Mouse (Mus musculus) heart, embryonic 12.5 days (tissue): ENCODE measurements around the gene Wdpcp. TPM values are rescaled to one million over a fixed set of nuclear protein-coding genes. Genes with fewer than 3 reads are reported as not detected.

Experiments
- ATAC-seq: fragments of 200-750 bp; cut with Nextera tagmentation; 2 replicates; pipeline ENCODE4 v1.8.0; 2017; ENCODE audit warnings: moderate TSS enrichment, moderate library complexity; ENCODE audit not compliant: insufficient number of reproducible peaks, low FRiP score
- H3K27ac ChIP-seq: fragments of 300-500 bp; sonication (generic); 2 replicates; pipeline ENCODE4 v1.5.1; 2016; ENCODE audit warnings: mild to moderate bottlenecking, moderate library complexity; ENCODE audit not compliant: poor library complexity, severe bottlenecking
- H3K27me3 ChIP-seq: fragments of 300-500 bp; sonication (generic); replicated peaks from 2 replicates; pipeline ENCODE4 v1.6.1; 2016; ENCODE audit warnings: mild to moderate bottlenecking, moderate library complexity
- H3K36me3 ChIP-seq: fragments of 300-500 bp; sonication (generic); 2 replicates; pipeline ENCODE4 v1.6.1; 2016; ENCODE audit warnings: mild to moderate bottlenecking, moderate library complexity
- H3K4me1 ChIP-seq: fragments of 300-500 bp; sonication (generic); replicated peaks from 2 replicates; pipeline ENCODE4 v1.6.1; 2016; ENCODE audit warnings: mild to moderate bottlenecking
- H3K4me2 ChIP-seq: fragments of 300-500 bp; sonication (generic); 2 replicates; pipeline ENCODE4 v1.6.1; 2016; ENCODE audit warnings: mild to moderate bottlenecking, moderate library complexity
- H3K4me3 ChIP-seq: fragments of 300-500 bp; sonication (generic); 2 replicates; pipeline ENCODE4 v1.5.1; 2016; ENCODE audit warnings: mild to moderate bottlenecking
- H3K9ac ChIP-seq: fragments of 300-500 bp; sonication (generic); 2 replicates; pipeline ENCODE4 v1.6.1; 2016; ENCODE audit warnings: mild to moderate bottlenecking, moderate library complexity
- H3K9me3 ChIP-seq: fragments of 300-500 bp; sonication (generic); replicated peaks from 2 replicates; pipeline ENCODE4 v1.6.1; 2016; ENCODE audit warnings: mild to moderate bottlenecking, moderate library complexity
- WGBS: fragments of 180-500 bp; shearing (Covaris S2); methylation state at CpG from one replicate; pipeline ENCODE4 v1.1.7; 2016; 5-methylcytosine and 5-hydroxymethylcytosine counted together
- polyA plus RNA-seq: library from polyadenylated mRNA; unstranded; fragments of >200 nt; fragmentation: Nextera tagmentation; extraction: Ambion mirVana; gene quantifications from 2 replicates; pipeline ENCODE4 v1.2.1, GENCODE M21; 2016

The Wdpcp gene
- polyA plus RNA-seq, 1 experiment from 2014 or later = 7.4 TPM

DNA sequence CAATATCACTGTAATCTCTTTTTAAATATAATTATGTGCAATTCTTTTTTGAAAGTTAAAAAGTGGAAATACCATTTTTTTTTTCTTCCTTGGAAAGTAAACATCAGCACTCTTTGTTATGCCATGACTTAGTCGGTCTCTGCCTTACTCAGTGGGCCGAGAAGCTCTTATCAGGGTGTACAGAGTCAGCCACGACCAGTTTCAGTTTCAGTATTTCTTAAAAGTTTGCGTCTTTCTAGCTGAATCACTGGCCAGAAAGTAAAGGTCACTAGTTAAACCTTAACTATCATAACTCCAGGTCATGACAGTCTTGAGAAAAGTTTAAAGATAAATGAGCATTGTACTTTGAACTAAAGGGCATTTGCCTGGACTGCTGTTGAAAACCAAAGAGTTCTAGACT lies 22.3 kb upstream of the Wdpcp start:
- H3K4me2 ChIP-seq = no peak overlapping the region
- 42% methylated on average over 4 of the region's 4 CpGs for WGBS

GRCm38 (mm10) chr11:21550222-21551173 lies 21.5 kb upstream of the Wdpcp start:
- no peak overlapping the region for H3K27ac ChIP-seq
- no peak overlapping the region for H3K4me2 ChIP-seq
- ATAC-seq = no peak
- no peaks in the 10 kb centered on the region for H3K27me3 ChIP-seq
- peaks cover 5% of the 10 kb centered on the region for H3K36me3 ChIP-seq
- H3K9me3 ChIP-seq = no peaks in the 10 kb centered on the region
- 84% methylated on average over 12 of the region's 12 CpGs for WGBS
- H3K4me1 ChIP-seq = no peaks in the 10 kb centered on the region
- no peak overlapping the region for H3K9ac ChIP-seq
- no peak overlapping the region for H3K4me3 ChIP-seq

More for the DNA sequence above, 22.3 kb upstream of the Wdpcp start:
- Histone ChIP-seq H3K27me3 (no peaks in the 10 kb centered on the region), H3K27ac (no peak overlapping the region), H3K9me3 (no peaks in the 10 kb centered on the region), H3K9ac (no peak overlapping the region), H3K36me3 (no peaks in the 10 kb centered on the region), H3K4me1 (no peaks in the 10 kb centered on the region), H3K4me3 (no peak overlapping the region)
- no peak for ATAC-seq

DNA sequence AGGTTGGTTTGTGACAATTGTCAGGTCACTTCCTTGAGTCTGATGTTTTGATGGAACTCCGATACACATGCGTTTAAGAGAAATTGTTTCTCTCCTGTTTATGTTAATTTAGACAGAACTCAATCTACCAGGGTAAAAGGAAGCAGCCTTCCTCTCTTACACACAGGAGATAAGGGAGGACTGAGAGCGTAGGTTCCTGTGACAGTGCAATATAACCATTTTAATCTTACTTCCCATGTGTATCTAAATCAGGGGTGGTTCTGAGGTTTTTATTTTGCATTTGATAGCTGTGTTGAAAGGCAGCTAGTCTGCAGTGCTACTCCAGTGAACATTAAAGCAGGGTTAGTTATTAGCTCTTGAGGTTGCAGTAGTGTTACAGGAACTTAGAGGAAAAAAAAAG lies 20.0 kb upstream of the Wdpcp start:
- Histone ChIP-seq H3K9ac (no peak overlapping the region), H3K4me3 (no peak overlapping the region), H3K36me3 (peaks cover 11% of the 10 kb centered on the region), H3K4me2 (no peak overlapping the region), H3K27me3 (no peaks in the 10 kb centered on the region), H3K9me3 (no peaks in the 10 kb centered on the region), H3K27ac (no peak overlapping the region), H3K4me1 (no peaks in the 10 kb centered on the region)
- WGBS = 43% methylated on average over 3 of the region's 3 CpGs
- ATAC-seq = no peak

DNA sequence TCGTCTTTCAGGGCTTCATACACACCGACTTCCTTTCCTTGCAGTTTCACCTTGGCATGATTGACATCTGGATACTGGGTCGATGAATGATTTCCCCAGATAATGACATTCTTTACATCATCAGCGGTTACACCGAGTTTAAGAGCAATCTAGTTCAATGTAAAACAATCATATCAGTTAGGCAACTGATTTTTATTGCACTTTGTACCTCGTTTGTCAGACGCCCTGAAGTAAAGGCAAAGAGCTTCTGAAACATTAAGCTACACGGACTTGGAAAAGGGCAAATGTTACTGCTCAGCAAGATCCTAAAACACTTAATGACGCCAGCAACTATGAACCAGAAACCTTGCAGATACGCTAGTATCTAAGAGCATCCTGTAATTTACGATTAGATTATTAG lies 12.3 kb upstream of the Wdpcp start:
- Histone ChIP-seq H3K27me3 (no peaks in the 10 kb centered on the region), H3K9ac (no peak overlapping the region), H3K4me3 (no peak overlapping the region), H3K9me3 (no peaks in the 10 kb centered on the region), H3K27ac (no peak overlapping the region), H3K4me1 (peaks cover 13% of the 10 kb centered on the region; the same call in 1 of the 2 replicates), H3K36me3 (peaks cover 63% of the 10 kb centered on the region), H3K4me2 (no peak overlapping the region)
- ATAC-seq = no peak
- WGBS = 79% methylated on average over 11 of the region's 11 CpGs

DNA sequence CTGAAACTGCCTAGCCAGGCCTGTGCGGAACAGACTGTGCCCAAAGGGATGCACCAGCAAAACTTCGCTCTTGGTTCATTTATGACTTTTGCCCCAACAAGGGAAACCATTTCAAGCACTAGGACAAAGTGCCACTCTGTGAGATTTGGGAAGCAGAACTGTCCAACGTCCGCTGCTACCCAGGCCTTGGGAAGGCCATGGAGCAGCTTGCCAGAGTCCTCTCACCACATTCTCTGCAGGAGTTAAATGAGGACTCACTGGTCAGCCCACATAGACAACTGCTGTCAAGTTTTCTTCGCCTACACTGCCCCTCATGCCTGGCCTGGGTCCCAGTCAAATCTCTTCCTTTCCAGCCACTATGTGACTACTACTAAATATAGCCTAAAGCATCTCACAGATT lies 10.7 kb upstream of the Wdpcp start:
- no peak for ATAC-seq

GRCm38 (mm10) chr11:21563617-21564325 lies 8.3 kb upstream of the Wdpcp start:
- Histone ChIP-seq H3K4me3 (no peak overlapping the region), H3K9me3 (no peaks in the 10 kb centered on the region), H3K27me3 (no peaks in the 10 kb centered on the region), H3K36me3 (peaks cover 57% of the 10 kb centered on the region), H3K27ac (peak overlapping the region; percentile 88), H3K4me2 (peak overlapping the region; percentile 19), H3K4me1 (peaks cover 32% of the 10 kb centered on the region), H3K9ac (no peak overlapping the region)
- 47% methylated on average over 4 of the region's 4 CpGs for WGBS
- no peak for ATAC-seq

More for the DNA sequence above, 10.7 kb upstream of the Wdpcp start:
- WGBS = 70% methylated on average over 5 of the region's 5 CpGs
- H3K9ac ChIP-seq = no peak overlapping the region
- no peaks in the 10 kb centered on the region for H3K9me3 ChIP-seq
- H3K27me3 ChIP-seq = no peaks in the 10 kb centered on the region
- peaks cover 22% of the 10 kb centered on the region for H3K4me1 ChIP-seq
- H3K27ac ChIP-seq = 0 out of 2 replicates have a peak overlapping the region, but pooled peaks have one; percentile 1
- H3K4me2 ChIP-seq = no peak overlapping the region
- H3K36me3 ChIP-seq = peaks cover 67% of the 10 kb centered on the region
- H3K4me3 ChIP-seq = no peak overlapping the region

GRCm38 (mm10) chr11:21564681-21565405 lies 7.2 kb upstream of the Wdpcp start:
- peaks cover 47% of the 10 kb centered on the region for H3K36me3 ChIP-seq
- no peaks in the 10 kb centered on the region for H3K27me3 ChIP-seq
- ATAC-seq = no peak
- no peak overlapping the region for H3K4me2 ChIP-seq
- H3K9ac ChIP-seq = no peak overlapping the region
- WGBS = 81% methylated on average over 9 of the region's 9 CpGs
- H3K9me3 ChIP-seq = no peaks in the 10 kb centered on the region
- H3K4me1 ChIP-seq = peaks cover 38% of the 10 kb centered on the region
- no peak overlapping the region for H3K4me3 ChIP-seq
- peak overlapping the region; percentile 68 for H3K27ac ChIP-seq

GRCm38 (mm10) chr11:21566934-21567333 lies 5.1 kb upstream of the Wdpcp start:
- Histone ChIP-seq H3K4me2 (no peak overlapping the region), H3K9me3 (no peaks in the 10 kb centered on the region), H3K4me3 (no peak overlapping the region), H3K27ac (no peak overlapping the region), H3K4me1 (peaks cover 41% of the 10 kb centered on the region), H3K27me3 (no peaks in the 10 kb centered on the region), H3K36me3 (peaks cover 31% of the 10 kb centered on the region), H3K9ac (no peak overlapping the region)
- no peak for ATAC-seq
- 89% methylated on average over 6 of the region's 6 CpGs for WGBS

DNA sequence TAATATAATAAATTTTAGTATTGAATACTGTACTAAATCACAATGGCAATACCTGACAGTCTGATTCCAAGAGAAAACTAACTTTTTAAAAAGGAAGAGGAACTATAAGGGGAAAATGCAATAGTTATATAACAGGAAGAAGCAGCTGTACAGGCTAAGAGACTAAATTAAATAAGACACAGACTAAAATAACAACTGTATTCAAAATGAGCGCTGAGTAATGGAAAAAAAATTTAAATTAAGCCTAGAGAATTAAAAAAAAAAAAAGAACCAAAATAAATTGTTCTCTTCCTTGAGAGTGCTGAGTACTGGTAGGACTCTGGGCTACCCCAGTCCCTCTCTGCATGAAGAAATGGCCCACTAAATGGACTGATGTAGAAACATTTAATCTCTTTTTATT lies 4.3 kb upstream of the Wdpcp start:
- 87% methylated on average over 1 of the region's 1 CpGs for WGBS
- no peak overlapping the region for H3K9ac ChIP-seq
- no peaks in the 10 kb centered on the region for H3K9me3 ChIP-seq
- no peak overlapping the region for H3K4me3 ChIP-seq
- no peak for ATAC-seq
- peaks cover 27% of the 10 kb centered on the region for H3K36me3 ChIP-seq
- H3K27ac ChIP-seq = no peak overlapping the region
- no peak overlapping the region for H3K4me2 ChIP-seq
- H3K4me1 ChIP-seq = peaks cover 40% of the 10 kb centered on the region
- no peaks in the 10 kb centered on the region for H3K27me3 ChIP-seq

DNA sequence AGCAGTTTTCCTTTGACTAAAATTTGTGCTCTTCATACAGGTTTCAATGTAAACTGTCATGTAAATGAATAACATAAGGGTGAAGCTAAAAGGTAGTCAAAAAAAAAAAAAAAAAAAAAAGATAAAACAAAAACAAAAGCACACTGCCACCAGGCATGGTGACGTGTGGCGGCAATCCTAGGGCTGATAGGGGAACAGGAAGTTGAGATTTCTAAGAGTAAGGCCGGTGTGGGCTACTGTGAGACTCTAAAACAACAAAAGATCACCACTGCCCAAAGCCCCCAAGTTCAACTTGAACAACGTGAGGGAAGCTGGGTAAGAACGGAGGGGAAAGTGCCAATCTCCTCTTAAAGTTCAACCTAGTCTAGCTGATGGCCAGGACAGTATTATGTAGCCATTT lies 3.0 kb upstream of the Wdpcp start:
- Histone ChIP-seq H3K9me3 (no peaks in the 10 kb centered on the region), H3K4me2 (peak overlapping the region; percentile 67), H3K27me3 (no peaks in the 10 kb centered on the region), H3K4me1 (peaks cover 38% of the 10 kb centered on the region), H3K36me3 (peaks cover 20% of the 10 kb centered on the region), H3K9ac (peak overlapping the region; percentile 42; the same call in 1 of the 2 replicates), H3K27ac (peak overlapping the region; percentile 87), H3K4me3 (peak overlapping the region; percentile 37)
- ATAC-seq = no peak
- WGBS = 29% methylated on average over 5 of the region's 5 CpGs
